Mouse (Mus musculus) left cerebral cortex, adult 2 months (tissue): ENCODE measurements at regions not wholly inside any gene's neighbourhood (a gene's known extent, or its start where the extent isn't known, plus 50 kb on each side); places are given as distances from the start of the nearest gene placed in this dataset.

Experiments
- DNase-seq, 2 experiments: peaks; one replicate each; pipeline ENCODE4 v3.0.0; 2021 to 2022; ENCODE audit warnings: low spot score in 2 of 2, mixed read lengths in 1 of 2; ENCODE audit errors: extremely low spot score in 1 of 2
- H3K27ac ChIP-seq: fragments of 200-600 bp; 2 replicates; pipeline ENCODE4 v1.8.1; 2022
- H3K4me3 ChIP-seq: fragments of 200-600 bp; 2 replicates; pipeline ENCODE4 v1.8.1; 2022
- CTCF ChIP-seq: fragments of 200-600 bp; IDR thresholded peaks from 2 replicates; pipeline ENCODE4 v1.8.1; 2022; ENCODE audit warnings: antibody characterized with exemption, mild to moderate bottlenecking, moderate library complexity
- intact Hi-C: fragments of 180-260 bp; cut with DNase I; formaldehyde crosslinking; loops from one replicate; pipeline ENCODE4 v1.15.1; 2025

GRCm38 (mm10) chr2:78972288-78973117, 104.6 kb downstream of the Ube2e3 start:
- no peak for TF ChIP-seq CTCF
- Histone ChIP-seq H3K27ac (no peak overlapping the region), H3K4me3 (no peak overlapping the region)
- no peak for DNase-seq
- intact Hi-C loops: no loop called here

GRCm38 (mm10) chr2:78973811-78974210, 105.9 kb downstream of the Ube2e3 start:
- no peak for TF ChIP-seq CTCF
- no peak overlapping the region for H3K27ac ChIP-seq
- DNase-seq: no peak
- H3K4me3 ChIP-seq: no peak overlapping the region
- intact Hi-C loops: no loop called here

- intact Hi-C loops: no loop called here
- H3K4me3 ChIP-seq: no peak overlapping the region
Measured at GRCm38 (mm10) chr2:78974683-78975392, 106.9 kb downstream of the Ube2e3 start.

GRCm38 (mm10) chr2:78975393-78975774, 107.5 kb downstream of the Ube2e3 start:
- intact Hi-C loops: no loop called here
- no peak for TF ChIP-seq CTCF
- Histone ChIP-seq H3K27ac (no peak overlapping the region), H3K4me3 (no peak overlapping the region)
- DNase-seq: no peak

More at GRCm38 (mm10) chr2:78974683-78975392, 106.9 kb downstream of the Ube2e3 start:
- no peak for TF ChIP-seq CTCF
- DNase-seq: no peak
- no peak overlapping the region for H3K27ac ChIP-seq

GRCm38 (mm10) chr2:78976084-78976483, 108.2 kb downstream of the Ube2e3 start:
- H3K4me3 ChIP-seq: no peak overlapping the region
- H3K27ac ChIP-seq: no peak overlapping the region
- TF ChIP-seq CTCF: no peak
- no peak for DNase-seq
- intact Hi-C loops: no loop called here

- Histone ChIP-seq H3K27ac (no peak overlapping the region), H3K4me3 (no peak overlapping the region)
- intact Hi-C loops: no loop called here
- DNase-seq: no peak
- no peak for TF ChIP-seq CTCF
Measured at GRCm38 (mm10) chr2:78977632-78978397, 109.9 kb downstream of the Ube2e3 start.

- TF ChIP-seq CTCF: no peak
- Histone ChIP-seq H3K27ac (no peak overlapping the region), H3K4me3 (no peak overlapping the region)
- intact Hi-C loops: no loop called here
- no peak for DNase-seq
Measured at GRCm38 (mm10) chr2:78980019-78980418, 112.1 kb downstream of the Ube2e3 start.

GRCm38 (mm10) chr2:78980661-78981229, 112.8 kb downstream of the Ube2e3 start:
- TF ChIP-seq CTCF: no peak
- no peak for DNase-seq
- intact Hi-C loops: no loop called here
- H3K27ac ChIP-seq: no peak overlapping the region
- no peak overlapping the region for H3K4me3 ChIP-seq

- intact Hi-C loops: no loop called here
- TF ChIP-seq CTCF: no peak
- Histone ChIP-seq H3K27ac (no peak overlapping the region), H3K4me3 (no peak overlapping the region)
- DNase-seq: no peak
Measured at GRCm38 (mm10) chr2:78983347-78983746, 115.4 kb downstream of the Ube2e3 start.

- intact Hi-C loops: no loop called here
- H3K4me3 ChIP-seq: no peak overlapping the region
Measured at GRCm38 (mm10) chr2:78983944-78984498, 116.1 kb downstream of the Ube2e3 start.

GRCm38 (mm10) chr2:78986984-78987383, 119.1 kb downstream of the Ube2e3 start:
- intact Hi-C loops: no loop called here
- Histone ChIP-seq H3K4me3 (no peak overlapping the region), H3K27ac (no peak overlapping the region)
- no peak for TF ChIP-seq CTCF
- DNase-seq: no peak

More at GRCm38 (mm10) chr2:78983944-78984498, 116.1 kb downstream of the Ube2e3 start:
- DNase-seq: no peak
- TF ChIP-seq CTCF: no peak
- H3K27ac ChIP-seq: no peak overlapping the region

- Histone ChIP-seq H3K27ac (no peak overlapping the region), H3K4me3 (no peak overlapping the region)
- intact Hi-C loops: no loop called here
- no peak for DNase-seq
- no peak for TF ChIP-seq CTCF
Measured at GRCm38 (mm10) chr2:78987388-78987787, 119.5 kb downstream of the Ube2e3 start.
